Mouse (Mus musculus) frontal cortex, postnatal 36 days (tissue): ENCODE measurements around the gene Vmn1r175.
"Not testable (repeated sequence)": the region's sequence is repeated elsewhere in the genome, so short reads cannot be mapped to it uniquely, and the experiment has no call there.

ENCODE experiments used
- DNase-seq, 2 experiments: peaks; one replicate each; pipeline ENCODE4 v3.0.0; 2022; ENCODE audit warnings: low spot score in 2 of 2

Vmn1r175 gene

DNA sequence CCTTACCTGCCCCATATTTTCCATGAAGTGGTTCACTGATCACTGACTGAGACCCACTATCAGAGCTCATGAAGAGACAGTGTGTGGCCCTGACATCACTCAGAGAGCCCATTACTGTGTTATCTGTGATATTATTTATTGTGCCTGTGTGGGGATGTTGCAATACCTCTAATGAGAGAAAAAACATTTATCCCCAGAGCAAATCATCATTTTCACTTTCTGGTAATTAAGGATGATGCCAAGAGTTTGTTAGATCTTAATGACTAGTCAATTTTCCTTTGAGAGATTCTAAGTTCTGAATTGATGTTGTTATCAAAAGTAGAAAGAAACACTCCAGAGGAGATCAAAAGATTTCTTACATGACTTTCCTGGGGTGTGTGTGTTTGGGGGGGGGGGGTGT, at the start of gene Vmn1r175:
Vmn1r175 (minus strand) TSS at position 101 of the 400 bp plus-strand sequence.
- not testable (repeated sequence) for DNase-seq

DNA sequence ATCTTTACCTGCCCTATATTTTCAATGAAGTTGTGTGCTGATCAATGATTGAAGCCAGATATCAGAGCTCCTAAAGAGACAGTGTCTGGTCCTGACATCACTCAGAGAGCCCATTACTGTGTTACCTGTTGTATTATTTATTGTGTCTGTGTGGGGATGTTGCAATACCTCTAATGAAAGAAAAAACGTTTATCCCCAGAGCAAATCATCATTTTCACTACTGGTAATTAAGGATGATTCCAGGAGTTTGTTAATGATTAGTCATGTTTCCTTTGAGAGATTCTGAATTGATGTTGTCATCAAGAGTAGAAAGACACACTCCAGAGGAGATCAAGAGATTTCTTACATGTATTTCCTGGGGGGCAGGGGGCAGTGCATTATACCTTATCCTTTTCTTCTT, 26.8 kb upstream of the Vmn1r175 start, which contains the start of gene Vmn1r176:
Vmn1r176 (minus strand) TSS at position 101 of the 400 bp plus-strand sequence.
- DNase-seq: not testable (repeated sequence)

DNA sequence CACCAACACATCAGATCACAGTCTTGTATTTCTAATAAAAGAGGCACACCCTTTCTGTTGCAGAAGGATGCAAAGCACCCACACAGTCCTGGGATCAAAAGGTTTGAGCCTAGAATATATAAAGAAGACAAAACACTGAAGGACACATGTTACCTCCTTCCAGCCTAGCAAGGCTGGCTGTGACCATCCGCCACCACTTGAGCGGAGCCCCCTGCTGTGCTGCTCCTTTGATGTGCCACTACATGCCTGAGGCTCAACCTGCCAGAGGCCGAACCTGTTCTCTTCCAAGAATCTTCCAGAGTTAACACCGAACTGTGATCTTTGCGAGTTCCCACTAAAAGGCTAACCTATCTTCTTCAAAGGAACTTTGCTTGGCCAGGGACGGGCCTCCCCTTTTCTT, 25.9 kb downstream of the Vmn1r175 start:
- DNase-seq: no peak
